Mouse (Mus musculus) MEL (cell line): Measurements from ENCODE around the gene Tiam1. TPM values are rescaled to one million over a fixed set of nuclear protein-coding genes. Genes with fewer than 3 reads are reported as not detected.

Experiments used
- DNase-seq: peaks from one replicate; pipeline ENCODE4 v3.0.0; 2011; ENCODE audit warnings: low read depth, low spot score
- H3K27ac ChIP-seq: 2 replicates; pipeline ENCODE4 v1.5.1; 2012; ENCODE audit warnings: low read depth, mild to moderate bottlenecking, control low read depth, low read length, moderate library complexity; ENCODE audit not compliant: control insufficient read depth
- H3K27me3 ChIP-seq, 2 experiments: fragments of 150-350 bp in 1 of 2; sonication (generic) in 1 of 2; 2 replicates each; pipeline ENCODE4 v1.6.1; 2012; ENCODE audit warnings: low read length in 2 of 2, mild to moderate bottlenecking in 2 of 2, improper control_type of control experiment in 1 of 2, moderate library complexity in 1 of 2; ENCODE audit not compliant: insufficient read depth in 2 of 2, control insufficient read depth in 1 of 2
- H3K36me3 ChIP-seq, 2 experiments: 2 replicates each; pipeline ENCODE4 v1.6.1; 2012 to 2014; ENCODE audit warnings: low read length in 2 of 2, improper control_type of control experiment in 1 of 2, inconsistent platforms in 1 of 2, mild to moderate bottlenecking in 1 of 2; ENCODE audit not compliant: insufficient read depth in 2 of 2, control insufficient read depth in 1 of 2
- H3K4me1 ChIP-seq, 2 experiments: fragments of 150-350 bp in 1 of 2; sonication (generic) in 1 of 2; 2 replicates each; pipeline ENCODE4 v1.6.1; 2012; ENCODE audit warnings: low read length in 2 of 2, improper control_type of control experiment in 1 of 2, mild to moderate bottlenecking in 1 of 2; ENCODE audit not compliant: insufficient read depth in 2 of 2, control insufficient read depth in 1 of 2
- H3K4me3 ChIP-seq, 2 experiments: fragments of 150-350 bp in 1 of 2; sonication (generic) in 1 of 2; 2 replicates each; pipeline ENCODE4 v1.5.1; 2012; ENCODE audit warnings: low read depth in 2 of 2, low read length in 2 of 2, mild to moderate bottlenecking in 2 of 2, moderate library complexity in 2 of 2, control low read depth in 1 of 2, improper control_type of control experiment in 1 of 2; ENCODE audit not compliant: control insufficient read depth in 1 of 2, insufficient read depth in 1 of 2
- H3K79me2 ChIP-seq: 2 replicates; pipeline ENCODE4 v1.6.1; 2012; ENCODE audit warnings: mild to moderate bottlenecking, low read length, moderate library complexity; ENCODE audit not compliant: control insufficient read depth, poor library complexity, insufficient read depth
- H3K9ac ChIP-seq: 2 replicates; pipeline ENCODE4 v1.6.1; 2012; ENCODE audit warnings: low read depth, mild to moderate bottlenecking, control low read depth, low read length, moderate library complexity; ENCODE audit not compliant: control insufficient read depth, poor library complexity, severe bottlenecking
- H3K9me3 ChIP-seq: fragments of 150-350 bp; sonication (generic); replicated peaks from 2 replicates; pipeline ENCODE4 v1.6.1; 2012; ENCODE audit warnings: mild to moderate bottlenecking, low read length, improper control_type of control experiment, moderate library complexity; ENCODE audit not compliant: insufficient read depth
- CHD1 ChIP-seq: IDR thresholded peaks from 2 replicates; pipeline ENCODE4 v1.6.1; 2012; ENCODE audit warnings: low read depth, mild to moderate bottlenecking, inconsistent platforms, low read length, improper control_type of control experiment
- CHD2 ChIP-seq: IDR thresholded peaks from 2 replicates; pipeline ENCODE4 v1.6.1; 2011; ENCODE audit warnings: low read length, improper control_type of control experiment
- CTCF ChIP-seq, 3 experiments: IDR thresholded peaks in 2 of 3; conservative IDR thresholded peaks in 1 of 3; 2 replicates each; pipeline ENCODE4 v1.5.1; 2011 to 2012; ENCODE audit warnings: low read length in 3 of 3, low read depth in 2 of 3, mild to moderate bottlenecking in 2 of 3, improper control_type of control experiment in 1 of 3, inconsistent platforms in 1 of 3, mixed read lengths in 1 of 3, moderate library complexity in 1 of 3; ENCODE audit not compliant: control insufficient read depth in 1 of 3, insufficient read depth in 1 of 3, poor library complexity in 1 of 3, severe bottlenecking in 1 of 3
- E2F4 ChIP-seq: IDR thresholded peaks from 2 replicates; pipeline ENCODE4 v1.6.1; 2011; ENCODE audit warnings: low read depth, low read length, improper control_type of control experiment, borderline replicate concordance
- EP300 ChIP-seq, 2 experiments: IDR thresholded peaks; 2 replicates each; pipeline ENCODE4 v1.6.1; 2011; ENCODE audit warnings: improper control_type of control experiment in 2 of 2, low read length in 2 of 2, low read depth in 1 of 2, mild to moderate bottlenecking in 1 of 2
- GATA1 ChIP-seq: IDR thresholded peaks from 2 replicates; pipeline ENCODE4 v1.6.1; 2011; ENCODE audit warnings: low read depth, low read length, improper control_type of control experiment
- HCFC1 ChIP-seq: IDR thresholded peaks from 2 replicates; pipeline ENCODE4 v1.6.1; 2012; ENCODE audit warnings: low read depth, mild to moderate bottlenecking, inconsistent platforms, low read length, improper control_type of control experiment, moderate library complexity
- MAFK ChIP-seq: IDR thresholded peaks from 2 replicates; pipeline ENCODE4 v1.6.1; 2011; ENCODE audit warnings: low read depth, mild to moderate bottlenecking, low read length, improper control_type of control experiment, borderline replicate concordance
- MAX ChIP-seq: IDR thresholded peaks from 2 replicates; pipeline ENCODE4 v1.6.1; 2011; ENCODE audit warnings: low read length, improper control_type of control experiment
- MAZ ChIP-seq: IDR thresholded peaks from 2 replicates; pipeline ENCODE4 v1.6.1; 2012; ENCODE audit warnings: low read depth, mild to moderate bottlenecking, inconsistent platforms, low read length, improper control_type of control experiment
- MYC ChIP-seq: IDR thresholded peaks from 2 replicates; pipeline ENCODE4 v1.6.1; 2011; ENCODE audit warnings: low read depth, mild to moderate bottlenecking, low read length, improper control_type of control experiment, moderate library complexity
- POLR2AphosphoS2 ChIP-seq: IDR thresholded peaks from 2 replicates; pipeline ENCODE4 v1.6.1; 2011; ENCODE audit warnings: low read length, improper control_type of control experiment
- RAD21 ChIP-seq: IDR thresholded peaks from 2 replicates; pipeline ENCODE4 v1.6.1; 2011; ENCODE audit warnings: mild to moderate bottlenecking, low read depth, low read length, improper control_type of control experiment
- SIN3A ChIP-seq: IDR thresholded peaks from 2 replicates; pipeline ENCODE4 v1.6.1; 2012; ENCODE audit warnings: low read length, improper control_type of control experiment, inconsistent platforms
- TCF12 ChIP-seq: IDR thresholded peaks from 2 replicates; pipeline ENCODE4 v1.6.1; 2014; ENCODE audit warnings: low read depth, mild to moderate bottlenecking, inconsistent platforms, low read length, improper control_type of control experiment, moderate library complexity
- USF1 ChIP-seq: IDR thresholded peaks from 2 replicates; pipeline ENCODE4 v1.6.1; 2014; ENCODE audit warnings: low read depth, mild to moderate bottlenecking, inconsistent platforms, low read length, improper control_type of control experiment, moderate library complexity
- USF2 ChIP-seq, 2 experiments: IDR thresholded peaks; 2 replicates each; pipeline ENCODE4 v1.6.1; 2011 to 2012; ENCODE audit warnings: improper control_type of control experiment in 2 of 2, low read length in 2 of 2, borderline replicate concordance in 1 of 2, inconsistent platforms in 1 of 2, low read depth in 1 of 2, mild to moderate bottlenecking in 1 of 2; ENCODE audit not compliant: insufficient read depth in 1 of 2
- ZMIZ1 ChIP-seq: IDR thresholded peaks from 2 replicates; pipeline ENCODE4 v1.6.1; 2012; ENCODE audit warnings: low read depth, mild to moderate bottlenecking, inconsistent platforms, low read length, improper control_type of control experiment, moderate library complexity
- ZNF384 ChIP-seq: IDR thresholded peaks from 2 replicates; pipeline ENCODE4 v1.6.1; 2012; ENCODE audit warnings: low read depth, mild to moderate bottlenecking, inconsistent platforms, low read length, improper control_type of control experiment
- polyA plus RNA-seq, 2 experiments: library from polyadenylated mRNA; stranded (reverse) in 1 of 2; unstranded in 1 of 2; fragments of >175 nt in 1 of 2; fragments of >200 nt in 1 of 2; gene quantifications; 2 replicates each; pipeline versions ENCODE4 v1.2.1 to v1.2.4; 2012; ENCODE audit warnings: low replicate concordance in 2 of 2, low read depth in 1 of 2; ENCODE audit not compliant: insufficient read length in 2 of 2, insufficient read depth in 1 of 2, missing spikeins in 1 of 2
- total RNA-seq: library from RNA; depleted of rRNA; stranded (reverse); fragments of 300-350 nt; gene quantifications from 2 replicates; pipeline ENCODE4 v1.2.3, GENCODE M21; 2012

Tiam1 gene
- total and polyA plus RNA-seq, 3 experiments = 15.0 to 23.9 (median 19.9) TPM

DNA sequence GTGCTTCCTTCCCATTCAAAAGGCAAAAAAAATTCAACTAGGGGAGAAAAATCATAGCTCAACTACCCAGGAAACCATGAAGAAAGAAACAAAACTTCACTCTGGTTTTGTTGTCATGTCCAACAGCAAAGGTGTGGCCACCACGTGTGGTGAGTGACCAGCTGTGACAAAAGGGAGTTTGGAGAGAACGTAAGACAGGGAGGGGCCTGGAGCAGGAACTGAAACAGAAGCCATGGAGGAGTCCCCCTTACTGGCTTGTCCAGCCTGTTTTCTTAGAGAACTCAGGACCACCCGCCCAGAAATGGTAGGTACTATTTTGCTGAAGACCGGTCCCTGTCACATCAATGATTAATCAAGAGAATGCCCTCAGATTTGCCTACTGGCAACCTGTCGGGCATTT lies 342.1 kb downstream of the Tiam1 start:
- TF ChIP-seq CHD2 (no peak), TCF12 (no peak), MAZ (no peak), POLR2AphosphoS2 (no peak), SIN3A (no peak), E2F4 (no peak), USF1 (no peak), MYC (no peak), ZNF384 (no peak), EP300 (IDR thresholded peaks at IDR 0.05; ENCODE audit: low read depth in 1 of 2, low read length in 2 of 2) (no peak), MAFK (no peak), CHD1 (no peak), MAX (no peak), USF2 (IDR thresholded peaks at IDR 0.05; ENCODE audit: borderline replicate concordance in 1 of 2, insufficient read depth in 1 of 2, low read depth in 1 of 2, low read length in 2 of 2) (no peak), ZMIZ1 (no peak), RAD21 (no peak), GATA1 (no peak)
- Histone ChIP-seq H3K4me3 (no peak overlapping the region), H3K36me3 (no peaks in the 10 kb centered on the region), H3K9ac (no peak overlapping the region), H3K9me3 (no peaks in the 10 kb centered on the region), H3K4me1 (no peaks in the 10 kb centered on the region), H3K27me3 (no peaks in the 10 kb centered on the region), H3K27ac (no peak overlapping the region), H3K79me2 (no peaks in the 10 kb centered on the region)
- no peak for DNase-seq

DNA sequence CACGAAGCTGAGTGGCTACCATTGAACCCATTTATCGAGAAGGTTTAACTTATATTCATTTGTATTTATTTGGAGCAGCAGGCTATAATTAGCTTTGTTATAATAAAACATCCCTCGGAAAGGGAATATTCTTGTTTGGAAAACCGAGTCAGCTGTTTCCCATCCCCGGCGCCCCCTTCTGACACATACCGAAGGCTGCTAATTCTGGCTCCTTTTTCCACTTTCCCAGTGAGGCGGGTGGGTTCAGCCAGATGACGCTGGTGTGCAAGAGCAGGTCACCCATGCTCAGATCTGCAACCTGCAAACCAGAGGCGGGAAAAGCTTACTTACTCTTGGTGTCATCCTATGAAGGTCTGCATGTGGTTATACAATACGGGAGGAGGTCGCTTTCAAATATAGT lies 343.8 kb downstream of the Tiam1 start:
- Histone ChIP-seq H3K27ac (no peak overlapping the region), H3K36me3 (no peaks in the 10 kb centered on the region), H3K27me3 (no peaks in the 10 kb centered on the region), H3K4me3 (no peak overlapping the region), H3K4me1 (no peaks in the 10 kb centered on the region), H3K9me3 (no peaks in the 10 kb centered on the region), H3K79me2 (no peaks in the 10 kb centered on the region), H3K9ac (no peak overlapping the region)
- no peak for DNase-seq
- TF ChIP-seq HCFC1 = no peak
- TF ChIP-seq CTCF (IDR thresholded peaks at IDR 0.05 in 2 of 3, conservative IDR thresholded peaks at IDR 0.05 in 1 of 3; ENCODE audit: control insufficient read depth in 1 of 3, insufficient read depth in 1 of 3, low read depth in 2 of 3, low read length in 3 of 3, poor library complexity in 1 of 3, severe bottlenecking in 1 of 3) = peak in 2 of 3 experiments; percentile 2 to 17; a peak in 3 of 6 replicates
